Mouse (Mus musculus): ENCODE results near the gene Fhod1. TPM values are rescaled to one million over a fixed set of nuclear protein-coding genes. Genes with fewer than 3 reads are reported as not detected.

The Fhod1 gene
- polyA plus RNA-seq, 1 experiment from 2014 or later = 18.8 TPM

GRCm38 (mm10) chr8:105303874-105304273 is 43.9 kb downstream of the Fhod1 start:
- WGBS = 63% methylated on average over 9 of the region's 9 CpGs
- no peak for TF ChIP-seq CTCF (IDR thresholded peaks at IDR 0.05; ENCODE audit: low read depth)
- Histone ChIP-seq H3K27ac (ENCODE audit: low read depth) (no peak overlapping the region; the same call in 1 of the 2 replicates), H3K36me3 (ENCODE audit: insufficient read depth) (peaks cover 78% of the 10 kb centered on the region), H3K9me3 (ENCODE audit: low read depth, low read length) (no peaks in the 10 kb centered on the region), H3K4me1 (ENCODE audit: insufficient read depth) (peaks cover 21% of the 10 kb centered on the region), H3K9ac (no peak overlapping the region), H3K27me3 (ENCODE audit: insufficient read depth, low read length) (no peaks in the 10 kb centered on the region), H3K4me2 (no peak overlapping the region), H3K4me3 (ENCODE audit: low read depth, low read length) (no peak overlapping the region)
- DNase-seq (no peak), ATAC-seq (ENCODE audit: insufficient read depth) (no peak)

- Histone ChIP-seq H3K4me2 (no peak overlapping the region), H3K27me3 (ENCODE audit: insufficient read depth, low read length) (no peaks in the 10 kb centered on the region), H3K9ac (no peak overlapping the region), H3K4me1 (ENCODE audit: insufficient read depth) (peaks cover 24% of the 10 kb centered on the region), H3K9me3 (ENCODE audit: low read depth, low read length) (no peaks in the 10 kb centered on the region), H3K27ac (ENCODE audit: low read depth) (no peak overlapping the region), H3K36me3 (ENCODE audit: insufficient read depth) (peaks cover 78% of the 10 kb centered on the region), H3K4me3 (ENCODE audit: low read depth, low read length) (no peak overlapping the region)
- no peak for TF ChIP-seq CTCF (IDR thresholded peaks at IDR 0.05; ENCODE audit: low read depth)
- ATAC-seq (ENCODE audit: insufficient read depth) (no peak), DNase-seq (no peak)
- 77% methylated on average over 8 of the region's 8 CpGs for WGBS
These were observed 44.4 kb downstream of the Fhod1 start for GRCm38 (mm10) chr8:105303396-105303795.

- WGBS = 95% methylated on average over 8 of the region's 8 CpGs
- Histone ChIP-seq H3K36me3 (ENCODE audit: insufficient read depth) (peaks cover 64% of the 10 kb centered on the region), H3K4me2 (peak overlapping the region; percentile 95; the same call in 1 of the 2 replicates), H3K27ac (ENCODE audit: low read depth) (no peak overlapping the region), H3K4me3 (ENCODE audit: low read depth, low read length) (no peak overlapping the region), H3K9ac (no peak overlapping the region), H3K9me3 (ENCODE audit: low read depth, low read length) (no peaks in the 10 kb centered on the region), H3K4me1 (ENCODE audit: insufficient read depth) (peaks cover 14% of the 10 kb centered on the region; the same call in 1 of the 2 replicates), H3K27me3 (ENCODE audit: insufficient read depth, low read length) (no peaks in the 10 kb centered on the region)
- no peak for TF ChIP-seq CTCF (IDR thresholded peaks at IDR 0.05; ENCODE audit: low read depth)
- DNase-seq (no peak), ATAC-seq (ENCODE audit: insufficient read depth) (no peak)
These were observed 47.8 kb downstream of the Fhod1 start for GRCm38 (mm10) chr8:105299962-105300361.

DNA sequence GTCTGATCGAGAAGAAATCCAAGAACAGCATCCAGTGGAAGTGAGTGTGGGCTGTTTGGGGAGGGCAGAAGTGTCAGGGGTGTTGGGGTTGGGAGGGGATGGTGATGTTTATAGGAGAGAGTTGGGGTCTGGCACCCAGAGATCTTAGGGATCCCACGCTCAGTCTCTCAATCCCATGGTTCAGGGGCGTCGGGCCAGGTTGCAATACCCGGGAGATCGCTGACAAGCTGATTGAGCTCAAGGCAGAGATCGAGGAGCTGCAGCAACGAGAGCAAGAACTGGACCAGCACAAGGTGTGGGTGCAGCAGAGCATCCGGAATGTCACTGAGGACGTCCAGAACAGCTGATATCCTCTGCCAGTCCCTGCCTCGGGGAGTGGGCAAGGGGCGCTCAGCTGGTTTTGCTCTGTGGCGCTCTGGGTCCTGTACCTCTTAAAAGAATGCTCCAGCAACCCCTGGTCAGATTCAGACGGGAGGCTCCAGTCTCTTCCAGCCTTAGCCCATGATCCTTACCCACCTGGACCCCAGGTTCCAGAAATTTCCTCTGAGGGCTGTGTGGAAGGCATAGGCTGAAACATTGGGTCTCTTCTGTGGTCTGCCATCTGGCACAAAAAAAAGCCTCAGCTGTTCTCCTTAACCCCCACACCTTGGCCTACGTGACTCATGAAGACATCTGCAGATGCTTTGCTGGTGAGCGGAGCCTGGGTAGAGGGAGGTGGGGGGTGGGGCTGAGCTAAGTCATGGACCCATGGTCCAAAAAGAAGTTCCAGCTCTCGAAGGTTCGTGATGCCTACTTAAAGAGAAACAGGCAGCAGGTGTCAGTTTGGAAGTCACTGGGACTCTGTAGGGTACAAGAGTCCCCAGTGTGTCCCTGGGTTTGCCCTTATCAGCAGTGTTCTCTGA is 49.2 kb downstream of the Fhod1 start:
- ATAC-seq (ENCODE audit: insufficient read depth) = no peak
- H3K4me3 ChIP-seq (ENCODE audit: low read depth, low read length) = peak overlapping the region; percentile 97
- no peaks in the 10 kb centered on the region for H3K9me3 ChIP-seq (ENCODE audit: low read depth, low read length)
- no peak for TF ChIP-seq CTCF (IDR thresholded peaks at IDR 0.05; ENCODE audit: low read depth)
- peak overlapping the region; percentile 20; the same call in 1 of the 2 replicates for H3K27ac ChIP-seq (ENCODE audit: low read depth)
- 0 out of 2 replicates have a peak, but pooled peaks cover 6% of the 10 kb centered on the region for H3K4me1 ChIP-seq (ENCODE audit: insufficient read depth)
- WGBS = 52% methylated on average over 18 of the region's 18 CpGs
- H3K27me3 ChIP-seq (ENCODE audit: insufficient read depth, low read length) = no peaks in the 10 kb centered on the region
- peaks cover 51% of the 10 kb centered on the region for H3K36me3 ChIP-seq (ENCODE audit: insufficient read depth)
- H3K9ac ChIP-seq = peak overlapping the region; percentile 89
- DNase-seq = no peak
- H3K4me2 ChIP-seq = peak overlapping the region; percentile 95

GRCm38 (mm10) chr8:105297511-105298192 is 50.1 kb downstream of the Fhod1 start, which contains the start of gene E2f4:
Gene E2f4, plus strand, starts transcription at chr8:105297663.
- Histone ChIP-seq H3K27me3 (ENCODE audit: insufficient read depth, low read length) (no peaks in the 10 kb centered on the region), H3K4me2 (peak within 1 kb of the TSS; percentile 95), H3K4me1 (ENCODE audit: insufficient read depth) (0 out of 2 replicates have a peak, but pooled peaks cover 6% of the 10 kb centered on the region), H3K27ac (ENCODE audit: low read depth) (peak within 1 kb of the TSS; percentile 70), H3K36me3 (ENCODE audit: insufficient read depth) (peaks cover 41% of the 10 kb centered on the region), H3K4me3 (ENCODE audit: low read depth, low read length) (peak within 1 kb of the TSS; percentile 97), H3K9ac (peak within 1 kb of the TSS; percentile 89), H3K9me3 (ENCODE audit: low read depth, low read length) (no peaks in the 10 kb centered on the region)
- peak; percentile 89 for ATAC-seq (ENCODE audit: insufficient read depth)
- TF ChIP-seq CTCF (IDR thresholded peaks at IDR 0.05; ENCODE audit: low read depth) = no peak
- peak; percentile 96 for DNase-seq
- 1% methylated on average over 58 of the region's 58 CpGs for WGBS

DNA sequence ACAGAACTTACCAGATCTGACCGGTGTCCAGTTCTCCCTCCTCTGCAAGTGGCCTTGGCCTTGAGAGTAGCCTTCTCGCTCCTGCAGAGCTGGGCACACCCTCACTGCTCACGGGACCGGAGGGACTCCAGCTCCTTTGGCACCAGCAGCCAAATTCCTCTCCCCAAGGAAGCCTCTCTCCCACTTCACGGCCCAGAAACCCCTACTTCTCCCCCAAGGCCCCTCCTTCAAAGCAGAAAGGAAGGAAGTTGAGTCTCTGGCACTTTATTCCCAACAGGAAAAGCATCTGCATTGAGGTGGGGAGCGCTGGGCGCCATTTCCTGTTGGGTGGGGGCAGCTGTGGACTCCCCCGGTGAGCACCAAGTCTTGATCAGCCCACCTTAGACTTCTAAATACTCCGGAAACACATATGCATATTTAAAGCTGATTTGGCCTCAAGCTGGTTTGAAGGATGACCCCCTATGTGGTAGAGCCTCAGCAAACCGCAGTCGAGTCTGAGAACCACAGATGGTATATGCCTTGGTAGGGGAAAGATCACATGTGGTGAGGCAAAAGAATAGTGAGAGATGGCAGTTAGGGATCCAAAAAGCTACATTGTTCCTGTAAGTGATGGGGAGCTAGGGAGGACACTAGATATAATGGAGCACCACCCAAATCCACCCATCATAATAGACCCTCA is 51.7 kb downstream of the Fhod1 start, which contains the start of gene Exoc3l:
Gene Exoc3l (minus strand): TSS at position 207 of the 679 bp plus-strand sequence.
- H3K9me3 ChIP-seq (ENCODE audit: low read depth, low read length) = no peaks in the 10 kb centered on the region
- peaks cover 25% of the 10 kb centered on the region for H3K36me3 ChIP-seq (ENCODE audit: insufficient read depth)
- H3K4me1 ChIP-seq (ENCODE audit: insufficient read depth) = 0 out of 2 replicates have a peak, but pooled peaks cover 6% of the 10 kb centered on the region
- peak within 1 kb of the TSS; percentile 97 for H3K4me3 ChIP-seq (ENCODE audit: low read depth, low read length)
- 52% methylated on average over 11 of the region's 11 CpGs for WGBS
- H3K4me2 ChIP-seq = peak within 1 kb of the TSS; percentile 95
- no peak for TF ChIP-seq CTCF (IDR thresholded peaks at IDR 0.05; ENCODE audit: low read depth)
- H3K27ac ChIP-seq (ENCODE audit: low read depth) = peak within 1 kb of the TSS; percentile 37; the same call in 1 of the 2 replicates
- ATAC-seq (ENCODE audit: insufficient read depth) (no peak), DNase-seq (no peak)
- H3K9ac ChIP-seq = peak within 1 kb of the TSS; percentile 89
- no peaks in the 10 kb centered on the region for H3K27me3 ChIP-seq (ENCODE audit: insufficient read depth, low read length)
